Mouse (Mus musculus) lung, postnatal 10 days (tissue): Measurements from ENCODE around the gene Gm28038.

Experiments
- DNase-seq: peaks from one replicate; pipeline ENCODE4 v3.0.0; 2021

The Gm28038 gene

GRCm38 (mm10) chr2:30280743-30281142, at the start of gene Gm28038:
Gene Gm28038, plus strand, starts transcription at chr2:30281043.
- DNase-seq: no peak

GRCm38 (mm10) chr2:30235593-30235992, 45.2 kb upstream of the Gm28038 start:
- no peak for DNase-seq

- peak; percentile 38 for DNase-seq
These were observed 44.2 kb upstream of the Gm28038 start for GRCm38 (mm10) chr2:30236426-30237198.

GRCm38 (mm10) chr2:30237199-30237880, 43.5 kb upstream of the Gm28038 start, which contains the start of gene Lrrc8a:
Gene Lrrc8a, plus strand, starts transcription at chr2:30237715.
- peak; percentile 100 for DNase-seq

DNA sequence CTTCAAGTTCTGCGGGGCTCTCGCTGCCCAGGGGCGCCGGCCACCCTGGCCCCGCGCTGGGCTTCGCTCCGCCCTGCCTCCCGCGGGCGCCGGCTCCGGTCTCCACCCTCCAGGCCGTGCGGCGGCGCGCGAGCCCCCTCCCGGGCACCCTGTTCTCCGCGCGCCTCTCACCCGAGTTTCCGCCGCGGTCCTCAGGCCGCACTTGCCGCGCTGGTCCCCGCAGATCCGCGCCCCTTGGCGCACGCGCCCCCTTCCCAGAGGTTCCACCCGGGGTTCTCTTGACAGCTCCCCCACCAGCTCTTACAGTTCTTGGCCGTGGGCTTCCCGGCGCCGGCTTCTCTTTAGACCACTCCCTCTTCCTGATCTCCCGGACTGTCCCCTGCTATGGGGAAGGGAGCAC, 43.0 kb upstream of the Gm28038 start:
- DNase-seq: peak; percentile 83

- DNase-seq: no peak
These were observed 41.9 kb upstream of the Gm28038 start for GRCm38 (mm10) chr2:30238906-30239465.

GRCm38 (mm10) chr2:30239777-30240176, 41.1 kb upstream of the Gm28038 start:
- peak; percentile 80 for DNase-seq

- DNase-seq: no peak
These were observed 40.6 kb upstream of the Gm28038 start, which contains the start of gene Gm28035 for GRCm38 (mm10) chr2:30240267-30240666. Gene Gm28035, plus strand, starts transcription at chr2:30240567.

DNA sequence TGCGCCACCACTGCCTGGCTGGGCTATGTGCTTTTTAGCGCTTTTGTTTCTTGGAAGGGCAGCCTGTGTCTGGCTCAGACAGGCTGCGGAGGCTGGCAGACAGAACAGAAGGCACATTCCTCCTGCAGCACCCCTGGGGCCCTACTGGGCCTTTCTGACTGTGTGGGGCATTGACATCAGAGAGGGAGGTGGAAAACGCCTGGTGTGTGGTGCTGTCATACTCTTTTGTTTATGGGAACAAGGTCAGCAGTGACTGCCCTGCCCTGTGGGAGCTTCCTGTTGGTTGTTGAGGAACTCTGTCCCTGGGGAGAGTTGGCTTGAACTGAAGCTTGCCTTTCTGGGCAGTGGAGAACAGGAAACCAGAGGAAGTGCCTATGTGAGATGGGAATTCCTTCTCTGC, 38.3 kb upstream of the Gm28038 start:
- peak; percentile 85 for DNase-seq

DNA sequence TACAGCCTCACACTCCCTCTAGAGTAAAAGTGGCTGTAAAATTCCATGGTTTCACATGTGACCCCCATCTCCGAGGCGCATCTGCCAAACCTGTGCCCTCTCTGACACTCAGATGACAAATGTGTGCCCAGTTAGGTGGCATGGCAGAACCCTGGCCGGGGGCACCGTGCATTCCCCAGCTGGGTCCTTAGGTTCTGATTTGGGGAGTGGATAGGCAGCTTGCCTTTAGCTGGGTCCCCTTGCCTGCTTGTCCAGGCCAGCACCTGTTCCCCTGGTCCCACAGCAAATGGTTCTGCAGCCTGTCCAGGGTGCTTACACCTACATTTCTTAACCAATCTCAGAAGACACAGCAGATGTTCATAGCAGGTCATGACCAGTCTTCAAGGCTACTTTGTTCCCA, 37.5 kb upstream of the Gm28038 start:
- DNase-seq: no peak

DNA sequence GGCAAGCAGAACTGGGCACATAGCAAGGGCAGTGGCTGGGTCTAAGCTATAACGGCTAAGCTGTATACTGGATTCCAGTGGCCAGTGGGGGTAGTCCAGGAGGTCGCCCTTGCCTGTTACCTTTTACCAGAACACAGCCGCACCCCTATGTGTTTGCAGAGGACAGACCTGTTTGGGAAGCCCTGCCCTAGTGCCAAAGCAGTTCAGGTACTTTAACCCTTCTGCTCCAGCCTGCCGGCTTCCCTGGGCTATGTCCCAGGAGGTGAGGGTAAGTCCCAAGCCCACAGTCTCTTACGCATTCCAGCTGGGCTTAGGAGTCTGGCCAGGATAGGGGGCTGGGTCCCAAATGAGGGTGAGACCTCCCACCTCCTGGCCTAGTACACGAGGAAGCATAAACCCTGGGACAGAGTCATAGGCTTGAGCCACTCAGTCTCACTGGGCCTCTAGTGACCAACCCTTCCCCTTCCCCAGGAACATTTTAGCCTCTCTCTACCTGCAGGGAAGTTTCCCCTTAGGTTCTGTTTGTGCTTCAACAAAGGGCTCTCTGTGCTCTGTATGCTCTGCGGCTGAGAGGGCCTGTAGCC, 36.2 kb upstream of the Gm28038 start:
- DNase-seq: no peak

DNA sequence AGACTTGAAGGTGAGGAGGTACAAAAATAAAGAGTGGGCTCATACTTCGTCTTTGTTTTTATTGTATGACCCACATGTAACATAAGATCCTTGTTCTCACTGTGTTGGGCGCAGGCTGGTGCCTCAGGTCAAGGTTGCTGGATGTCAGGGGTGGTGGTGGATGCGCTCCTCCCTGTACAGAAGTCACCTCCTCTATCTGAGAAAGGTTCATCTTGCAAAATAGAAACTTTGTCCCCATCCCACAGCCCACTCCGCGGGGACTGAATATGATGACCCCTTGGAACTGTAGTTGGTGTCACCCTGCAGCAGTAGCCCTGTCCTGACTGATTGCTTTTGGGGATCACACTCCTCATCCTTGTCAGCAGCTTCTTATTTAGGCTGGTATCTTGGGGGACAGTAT, 33.8 kb upstream of the Gm28038 start:
- no peak for DNase-seq

DNA sequence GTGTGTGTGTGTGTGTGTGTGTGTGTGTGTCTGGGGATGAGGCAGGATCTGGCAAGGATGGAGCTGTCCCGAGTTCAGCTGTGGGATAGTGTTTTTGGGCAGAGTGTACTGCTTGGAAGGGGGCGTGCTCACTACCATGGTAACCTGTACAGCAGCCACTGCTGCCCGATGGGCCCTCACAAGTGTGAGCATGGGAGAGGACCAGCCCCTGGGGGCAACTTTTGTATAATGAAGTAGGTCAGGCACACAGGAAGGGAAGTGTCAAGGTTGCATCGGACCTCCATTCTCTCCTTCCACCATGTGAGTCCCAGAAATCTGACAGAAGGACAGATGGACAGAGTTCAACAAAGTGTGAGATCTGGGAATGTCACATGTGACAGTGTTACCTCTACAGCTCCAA, 33.2 kb upstream of the Gm28038 start:
- no peak for DNase-seq

DNA sequence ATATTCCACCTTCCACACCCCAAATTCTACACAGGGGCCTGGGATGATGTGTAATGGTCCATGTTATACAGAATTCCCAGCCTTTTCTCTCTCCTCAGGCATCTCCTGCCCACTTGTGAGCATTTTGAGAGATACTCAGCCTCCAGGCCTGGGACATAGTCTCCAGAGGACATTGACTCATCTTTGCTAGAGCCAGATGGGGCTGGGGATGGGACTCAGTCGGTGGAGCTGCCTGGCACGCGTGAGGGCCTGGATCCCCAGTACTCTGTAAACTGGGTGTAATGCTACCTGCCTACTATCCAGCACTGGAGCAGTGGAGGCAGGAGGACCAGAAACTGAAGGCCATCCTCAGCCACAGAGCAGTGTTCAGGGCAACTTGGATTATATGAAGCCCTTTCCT, 31.7 kb upstream of the Gm28038 start:
- DNase-seq: no peak

- DNase-seq: no peak
These were observed 30.4 kb upstream of the Gm28038 start for GRCm38 (mm10) chr2:30250166-30251128.

DNA sequence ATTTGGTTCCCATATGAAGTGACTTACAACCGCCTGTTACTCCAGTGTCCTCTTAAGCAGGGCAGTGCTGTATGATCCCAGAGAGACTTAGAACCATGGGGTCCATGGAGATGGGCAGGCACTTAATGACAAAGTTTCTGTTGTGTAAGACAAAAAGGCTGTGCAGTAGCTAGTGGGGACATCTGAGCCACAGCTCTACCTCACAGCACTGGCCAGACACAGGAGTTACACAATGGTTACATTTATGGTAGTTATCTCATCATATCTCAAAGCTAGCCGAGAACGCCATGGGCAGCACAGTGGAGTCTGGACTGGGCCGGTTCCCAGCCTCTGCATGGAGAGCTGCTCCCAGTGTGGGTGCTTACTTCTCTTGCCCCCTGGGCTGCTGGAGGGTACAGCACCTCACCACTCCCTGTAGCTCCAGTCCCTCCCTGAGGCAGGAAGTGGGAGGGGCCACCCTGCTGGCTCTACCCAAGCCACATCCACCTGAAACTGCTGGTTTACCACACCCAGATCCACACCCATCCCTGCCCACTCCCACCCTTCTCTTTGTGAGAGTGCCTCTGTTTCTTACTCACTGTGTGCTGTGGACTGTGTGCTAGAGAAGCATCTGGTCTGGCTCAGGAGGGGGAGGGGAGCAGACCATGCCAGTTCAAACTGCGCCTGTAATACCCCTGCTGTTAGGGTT, 29.3 kb upstream of the Gm28038 start:
- DNase-seq: peak; percentile 61

DNA sequence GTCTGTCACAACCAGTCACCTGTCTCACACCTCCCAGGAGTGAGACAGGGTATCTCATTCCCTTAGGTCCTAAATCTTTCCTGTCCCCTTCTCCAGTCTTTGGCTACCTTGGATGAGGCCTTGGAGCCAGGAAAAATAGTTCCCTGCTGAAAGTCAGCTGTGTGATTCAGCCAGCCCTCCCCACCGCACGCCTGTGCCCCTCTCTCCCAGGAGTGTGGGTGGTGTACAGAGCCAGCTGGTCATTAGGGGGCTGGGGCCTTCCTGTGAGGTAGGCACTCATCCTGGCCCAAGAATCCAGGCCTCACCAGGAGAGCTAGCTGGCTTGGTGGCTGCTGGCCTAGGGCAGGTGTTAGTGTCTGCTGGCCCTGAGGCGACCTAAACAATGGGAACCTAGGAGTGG, 28.3 kb upstream of the Gm28038 start:
- no peak for DNase-seq

- no peak for DNase-seq
These were observed 27.0 kb upstream of the Gm28038 start for GRCm38 (mm10) chr2:30253809-30254208.

- no peak for DNase-seq
These were observed 25.0 kb upstream of the Gm28038 start for GRCm38 (mm10) chr2:30255631-30256395.

DNA sequence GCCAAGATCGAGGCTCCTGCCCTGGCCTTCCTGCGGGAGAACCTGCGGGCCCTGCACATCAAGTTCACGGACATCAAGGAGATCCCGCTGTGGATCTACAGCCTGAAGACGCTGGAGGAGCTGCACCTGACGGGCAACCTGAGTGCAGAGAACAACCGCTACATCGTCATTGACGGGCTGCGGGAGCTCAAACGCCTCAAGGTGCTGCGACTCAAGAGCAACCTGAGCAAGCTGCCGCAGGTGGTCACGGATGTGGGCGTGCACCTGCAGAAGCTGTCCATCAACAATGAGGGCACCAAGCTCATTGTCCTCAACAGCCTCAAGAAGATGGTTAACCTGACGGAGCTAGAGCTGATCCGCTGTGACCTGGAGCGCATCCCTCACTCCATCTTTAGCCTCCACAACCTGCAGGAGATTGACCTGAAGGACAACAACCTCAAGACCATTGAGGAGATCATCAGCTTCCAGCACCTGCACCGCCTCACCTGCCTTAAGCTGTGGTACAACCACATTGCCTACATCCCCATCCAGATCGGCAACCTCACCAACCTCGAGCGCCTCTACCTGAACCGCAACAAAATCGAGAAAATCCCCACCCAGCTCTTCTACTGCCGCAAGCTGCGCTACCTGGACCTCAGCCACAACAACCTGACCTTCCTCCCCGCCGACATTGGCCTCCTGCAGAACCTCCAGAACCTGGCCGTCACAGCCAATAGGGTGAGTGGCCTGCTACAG, 24.1 kb upstream of the Gm28038 start:
- no peak for DNase-seq
